Mouse (Mus musculus) forebrain, embryonic 14.5 days (tissue): ENCODE data around the gene Tdrd5. TPM values are rescaled to one million over a fixed set of nuclear protein-coding genes. Genes with fewer than 3 reads are reported as not detected.
A peak's percentile ranks its signal among the peaks of the same experiment; 100 is the strongest.

Experiments used
- ATAC-seq: fragments of 200-750 bp; cut with Nextera tagmentation; 2 replicates; pipeline ENCODE4 v1.8.0; 2017; ENCODE audit warnings: mild to moderate bottlenecking, moderate library complexity
- DNase-seq: peaks from one replicate; pipeline ENCODE4 v3.0.0-alpha.2; 2015; ENCODE audit warnings: low spot score
- H3K27ac ChIP-seq: fragments of 300-500 bp; sonication (generic); 2 replicates; pipeline ENCODE4 v1.5.1; 2014; ENCODE audit warnings: low read depth, mild to moderate bottlenecking, control low read depth, low read length, moderate library complexity
- H3K27me3 ChIP-seq: fragments of 300-500 bp; sonication (generic); replicated peaks from 2 replicates; pipeline ENCODE4 v1.6.1; 2014; ENCODE audit warnings: low read length, control low read depth, mixed read lengths; ENCODE audit not compliant: control insufficient read depth, insufficient read depth
- H3K36me3 ChIP-seq: fragments of 300-500 bp; sonication (generic); 2 replicates; pipeline ENCODE4 v1.6.1; 2014; ENCODE audit warnings: low read length, control low read depth; ENCODE audit not compliant: control insufficient read depth, insufficient read depth
- H3K4me1 ChIP-seq: fragments of 300-500 bp; sonication (generic); 2 replicates; pipeline ENCODE4 v1.6.1; 2014; ENCODE audit warnings: antibody characterized with exemption, low read length, control low read depth; ENCODE audit not compliant: control insufficient read depth, insufficient read depth
- H3K4me2 ChIP-seq: fragments of 300-500 bp; sonication (generic); 2 replicates; pipeline ENCODE4 v1.6.1; 2014; ENCODE audit warnings: mild to moderate bottlenecking, control low read depth, low read length
- H3K4me3 ChIP-seq: fragments of 300-500 bp; sonication (generic); 2 replicates; pipeline ENCODE4 v1.5.1; 2014; ENCODE audit warnings: low read depth, low read length, control low read depth
- H3K9ac ChIP-seq: fragments of 300-500 bp; sonication (generic); 2 replicates; pipeline ENCODE4 v1.6.1; 2014; ENCODE audit warnings: mild to moderate bottlenecking, low read length, control low read depth, moderate library complexity
- H3K9me3 ChIP-seq: fragments of 300-500 bp; sonication (generic); replicated peaks from 2 replicates; pipeline ENCODE4 v1.6.1; 2016; ENCODE audit warnings: low read length, control low read depth, mixed read lengths; ENCODE audit not compliant: control insufficient read depth
- WGBS: fragments of 180-500 bp; shearing (Covaris S2); extraction: QIAGEN DNeasy Blood & Tissue Kit; methylation state at CpG from one replicate; pipeline ENCODE4 v1.1.7; 2014; 5-methylcytosine and 5-hydroxymethylcytosine counted together
- polyA plus RNA-seq: library from polyadenylated mRNA; unstranded; fragments of >200 nt; fragmentation: Nextera tagmentation; extraction: Ambion mirVana; gene quantifications from 2 replicates; pipeline ENCODE4 v1.2.1, GENCODE M21; 2014

Gene Tdrd5
- polyA plus RNA-seq, result 0.20 and 0.38 TPM in 2 replicates

GRCm38 (mm10) chr1:156302911-156303749 lies at the start of gene Tdrd5:
Gene Tdrd5, minus strand, starts transcription at chr1:156303664.
- DNase-seq (peak; percentile 56), ATAC-seq (peak; percentile 95)
- Histone ChIP-seq H3K4me2 (peak within 1 kb of the TSS; percentile 98), H3K4me3 (peak within 1 kb of the TSS; percentile 63), H3K36me3 (no peaks in the 10 kb centered on the region), H3K27me3 (peaks cover 31% of the 10 kb centered on the region), H3K4me1 (no peaks in the 10 kb centered on the region), H3K9me3 (no peaks in the 10 kb centered on the region), H3K27ac (no peak within 1 kb of the TSS), H3K9ac (peak within 1 kb of the TSS; percentile 66)
- under 1% methylated on average over 65 of the region's 85 CpGs for WGBS

GRCm38 (mm10) chr1:156352466-156352865 lies 49.0 kb upstream of the Tdrd5 start:
- Histone ChIP-seq H3K9ac (no peak overlapping the region), H3K9me3 (no peaks in the 10 kb centered on the region), H3K4me1 (no peaks in the 10 kb centered on the region), H3K27me3 (no peaks in the 10 kb centered on the region), H3K4me2 (no peak overlapping the region), H3K27ac (no peak overlapping the region), H3K36me3 (no peaks in the 10 kb centered on the region), H3K4me3 (no peak overlapping the region)
- no peak for ATAC-seq
- whole genome bisulfite sequencing, result 88% methylated on average over 2 of the region's 2 CpGs
- DNase-seq, result no peak

- WGBS, result 87% methylated on average over 4 of the region's 4 CpGs
- Histone ChIP-seq H3K9ac (no peak overlapping the region), H3K4me2 (no peak overlapping the region), H3K4me3 (no peak overlapping the region), H3K9me3 (no peaks in the 10 kb centered on the region), H3K27me3 (no peaks in the 10 kb centered on the region), H3K36me3 (no peaks in the 10 kb centered on the region), H3K4me1 (no peaks in the 10 kb centered on the region), H3K27ac (no peak overlapping the region)
- DNase-seq (no peak), ATAC-seq (no peak)
These were observed 47.0 kb upstream of the Tdrd5 start for GRCm38 (mm10) chr1:156350441-156350840.

- Histone ChIP-seq H3K36me3 (no peaks in the 10 kb centered on the region), H3K9ac (no peak overlapping the region), H3K27me3 (no peaks in the 10 kb centered on the region), H3K4me3 (no peak overlapping the region), H3K4me2 (no peak overlapping the region), H3K27ac (no peak overlapping the region), H3K4me1 (no peaks in the 10 kb centered on the region), H3K9me3 (no peaks in the 10 kb centered on the region)
- ATAC-seq (no peak), DNase-seq (no peak)
- 87% methylated on average over 4 of the region's 4 CpGs for WGBS
These were observed 45.6 kb upstream of the Tdrd5 start for GRCm38 (mm10) chr1:156349031-156349430.

- ATAC-seq, result no peak
- no peaks in the 10 kb centered on the region for H3K9me3 ChIP-seq
- WGBS, result 90% methylated on average over 4 of the region's 4 CpGs
- no peaks in the 10 kb centered on the region for H3K27me3 ChIP-seq
- no peak overlapping the region for H3K4me3 ChIP-seq
- no peak overlapping the region for H3K9ac ChIP-seq
- no peak overlapping the region for H3K4me2 ChIP-seq
- no peak overlapping the region for H3K27ac ChIP-seq
- no peak for DNase-seq
- no peaks in the 10 kb centered on the region for H3K4me1 ChIP-seq
- no peaks in the 10 kb centered on the region for H3K36me3 ChIP-seq
These were observed 42.2 kb upstream of the Tdrd5 start for GRCm38 (mm10) chr1:156345633-156346032.

GRCm38 (mm10) chr1:156344433-156344832 lies 41.0 kb upstream of the Tdrd5 start:
- ATAC-seq (no peak), DNase-seq (no peak)
- Histone ChIP-seq H3K36me3 (no peaks in the 10 kb centered on the region), H3K4me2 (no peak overlapping the region), H3K9me3 (no peaks in the 10 kb centered on the region), H3K9ac (no peak overlapping the region), H3K27me3 (no peaks in the 10 kb centered on the region), H3K4me1 (no peaks in the 10 kb centered on the region), H3K4me3 (no peak overlapping the region), H3K27ac (no peak overlapping the region)
- 82% methylated on average over 4 of the region's 4 CpGs for WGBS

- 84% methylated on average over 4 of the region's 4 CpGs for WGBS
- DNase-seq, result no peak
- no peaks in the 10 kb centered on the region for H3K36me3 ChIP-seq
These were observed 37.4 kb upstream of the Tdrd5 start for GRCm38 (mm10) chr1:156340847-156341246.

GRCm38 (mm10) chr1:156323126-156323525 lies 19.7 kb upstream of the Tdrd5 start:
- H3K9me3 ChIP-seq, result no peaks in the 10 kb centered on the region
- 90% methylated on average over 9 of the region's 9 CpGs for WGBS
- no peak for DNase-seq

More at GRCm38 (mm10) chr1:156340847-156341246, 37.4 kb upstream of the Tdrd5 start:
- Histone ChIP-seq H3K4me3 (no peak overlapping the region), H3K27ac (no peak overlapping the region), H3K4me2 (no peak overlapping the region), H3K9me3 (no peaks in the 10 kb centered on the region), H3K4me1 (no peaks in the 10 kb centered on the region), H3K9ac (no peak overlapping the region), H3K27me3 (no peaks in the 10 kb centered on the region)
- ATAC-seq, result no peak

GRCm38 (mm10) chr1:156310630-156311029 lies 7.2 kb upstream of the Tdrd5 start, which contains the start of gene Nphs2:
Gene Nphs2, plus strand, starts transcription at chr1:156310727.
- DNase-seq, result no peak
- ATAC-seq, result no peak
- peaks cover 3% of the 10 kb centered on the region; the same call in 1 of the 2 replicates for H3K4me1 ChIP-seq
- no peaks in the 10 kb centered on the region for H3K36me3 ChIP-seq
- no peak within 1 kb of the TSS for H3K27ac ChIP-seq
- peak within 1 kb of the TSS; percentile 31 for H3K4me2 ChIP-seq
- no peaks in the 10 kb centered on the region for H3K9me3 ChIP-seq
- H3K4me3 ChIP-seq, result 0 out of 2 replicates have a peak within 1 kb of the TSS, but pooled peaks have one; percentile 9
- H3K9ac ChIP-seq, result no peak within 1 kb of the TSS
- H3K27me3 ChIP-seq, result peaks cover 14% of the 10 kb centered on the region
- WGBS, result 4% methylated on average over 29 of the region's 29 CpGs

More at GRCm38 (mm10) chr1:156323126-156323525, 19.7 kb upstream of the Tdrd5 start:
- no peak overlapping the region for H3K9ac ChIP-seq
- H3K27me3 ChIP-seq, result no peaks in the 10 kb centered on the region
- no peaks in the 10 kb centered on the region for H3K36me3 ChIP-seq
- H3K4me3 ChIP-seq, result no peak overlapping the region
- no peaks in the 10 kb centered on the region for H3K4me1 ChIP-seq
- H3K4me2 ChIP-seq, result no peak overlapping the region
- no peak for ATAC-seq
- no peak overlapping the region for H3K27ac ChIP-seq
